Mouse (Mus musculus) granulocyte monocyte progenitor cell, adult 5-6 weeks (primary cell): ENCODE data around the gene Olfr1158. TPM values are rescaled to one million over a fixed set of nuclear protein-coding genes. Genes with fewer than 3 reads are reported as not detected.
"Not testable (repeated sequence)": the region's sequence is repeated elsewhere in the genome, so short reads cannot be mapped to it uniquely, and the experiment has no call there.

ENCODE experiments used
- ATAC-seq: replicated peaks from 2 replicates; pipeline ENCODE4 v1.8.0; 2016; ENCODE audit warnings: mild to moderate bottlenecking, moderate TSS enrichment, inconsistent platforms; ENCODE audit not compliant: poor library complexity, severe bottlenecking
- total RNA-seq, 2 experiments: library from RNA; stranded (forward) in 1 of 2; stranded (reverse) in 1 of 2; fragments of 200-712, 200-1000 nt in 1 of 2; fragments of >200 nt in 1 of 2; fragmentation: Nextera tagmentation in 1 of 2; gene quantifications; 2 replicates each; pipeline ENCODE4 v1.2.3; 2014 to 2017

Olfr1158 gene
- total RNA-seq (2014; fragmentation: Nextera tagmentation) (not detected in 2 replicates), total RNA-seq (2017) (not detected in 2 replicates)

DNA sequence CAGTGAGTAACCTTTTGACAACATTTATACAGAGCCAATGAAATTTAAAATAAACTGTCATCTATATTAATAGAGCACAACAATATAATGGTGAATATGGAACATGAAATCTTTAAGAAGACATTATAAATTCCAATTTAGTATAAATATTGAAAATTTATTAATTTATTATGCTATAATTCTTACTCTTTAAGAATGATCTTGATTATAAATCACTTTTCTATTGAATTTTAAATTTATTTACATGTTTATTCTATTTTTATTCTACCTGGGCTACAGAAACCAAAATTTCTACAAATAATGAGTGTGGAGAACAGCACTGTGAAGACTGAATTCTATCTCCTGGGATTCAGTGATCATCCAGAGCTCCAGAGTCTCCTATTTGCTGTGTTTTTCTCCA is at the start of gene Olfr1158:
Olfr1158 (plus strand) TSS at position 301 of the 400 bp plus-strand sequence.
- no peak for ATAC-seq

- ATAC-seq, result no peak
These were observed 44.9 kb upstream of the Olfr1158 start, which contains the start of gene Olfr1155 for GRCm38 (mm10) chr2:87945037-87945436. Gene Olfr1155 (minus strand): TSS chr2:87945137.

GRCm38 (mm10) chr2:87953000-87953399 is 36.9 kb upstream of the Olfr1158 start, which contains the start of gene Olfr1156:
Gene Olfr1156 (minus strand): TSS chr2:87953100.
- no peak for ATAC-seq

GRCm38 (mm10) chr2:87968199-87968598 is 21.7 kb upstream of the Olfr1158 start, which contains the start of gene Olfr1157:
Gene Olfr1157 (minus strand): TSS chr2:87968299.
- ATAC-seq, result no peak

- no peak for ATAC-seq
These were observed 15.3 kb upstream of the Olfr1158 start, which contains the start of gene Olfr74 for GRCm38 (mm10) chr2:87974563-87974962. Gene Olfr74 (minus strand): TSS chr2:87974663.

DNA sequence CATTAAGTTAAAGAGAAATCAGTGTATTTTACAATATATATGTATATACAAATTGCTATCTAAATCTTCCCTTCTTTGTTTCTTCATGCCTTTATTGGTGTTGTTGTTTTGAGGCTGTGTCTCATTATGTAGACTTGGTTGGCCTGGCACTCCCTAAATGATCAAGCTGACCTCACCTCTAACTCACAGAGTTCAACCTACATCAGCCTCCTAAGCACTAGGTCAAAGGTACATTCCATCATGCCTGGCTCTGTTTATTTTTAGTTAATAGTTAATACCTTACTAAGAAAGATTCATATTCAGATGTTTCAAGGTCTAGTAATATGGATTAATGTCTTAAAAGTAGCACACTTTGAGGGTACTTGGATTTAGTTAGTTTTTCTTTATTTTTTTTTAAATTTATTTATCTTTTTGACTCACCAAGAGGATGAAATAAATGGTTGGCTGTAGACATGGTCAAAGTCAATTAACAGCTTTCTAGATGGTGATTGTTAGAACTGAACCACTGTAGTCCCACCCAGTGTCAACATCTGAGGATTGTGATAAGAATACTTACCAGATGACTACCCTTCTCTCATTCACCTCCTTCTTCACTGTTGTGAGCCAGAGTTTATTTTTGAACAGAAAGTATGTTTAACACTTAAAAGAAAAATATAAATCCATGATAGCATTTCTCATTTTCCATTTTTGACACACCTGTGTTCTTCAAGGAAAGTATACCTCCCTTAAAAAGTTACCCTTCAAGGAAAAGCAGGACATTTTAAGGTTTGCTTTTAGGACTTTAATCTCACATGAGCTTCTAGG is 17.8 kb downstream of the Olfr1158 start, which contains the start of gene Olfr1160:
Olfr1160 (minus strand) TSS at position 754 of the 804 bp plus-strand sequence.
- no peak for ATAC-seq

DNA sequence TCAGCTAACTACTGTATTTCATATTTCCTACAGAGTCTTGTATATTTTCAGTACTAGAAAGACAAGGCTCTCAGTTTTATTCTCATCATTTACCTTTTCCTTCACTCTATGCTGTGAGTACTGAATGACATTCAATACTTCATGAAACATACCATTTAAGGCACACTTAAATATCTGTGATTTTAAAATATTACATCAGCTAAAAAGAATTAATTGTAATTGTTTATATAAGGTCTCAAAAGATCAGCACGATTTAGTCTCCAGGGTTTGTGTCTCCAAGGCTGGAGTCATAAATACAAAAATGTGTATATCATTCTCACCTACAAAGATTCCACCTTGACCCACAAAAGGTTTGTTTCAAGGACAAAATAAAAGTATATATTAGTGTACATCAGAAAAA is 32.6 kb downstream of the Olfr1158 start, which contains the start of gene Olfr1161:
Olfr1161 (plus strand) TSS at position 301 of the 400 bp plus-strand sequence.
- ATAC-seq, result not testable (repeated sequence)

DNA sequence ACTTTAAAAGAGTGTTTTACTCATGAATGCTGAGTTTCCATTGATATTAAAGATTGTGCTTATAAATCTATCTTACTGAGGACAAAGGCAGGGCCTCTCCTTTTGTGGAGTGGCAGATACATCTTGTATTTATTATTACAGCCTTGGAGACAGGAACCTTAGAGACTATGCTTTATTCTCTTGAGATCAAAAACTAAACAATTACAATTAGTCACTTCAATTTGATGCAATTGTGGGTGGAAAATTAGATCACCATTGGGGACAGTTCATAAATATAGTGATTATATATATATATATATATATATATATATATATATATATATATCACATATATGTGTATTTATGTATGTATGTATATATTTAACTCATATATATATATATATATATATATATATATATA is 47.7 kb downstream of the Olfr1158 start, which contains the start of gene Olfr73:
Olfr73 (minus strand) TSS at position 101 of the 400 bp plus-strand sequence.
- no peak for ATAC-seq

Other genes starting within 250 kb of the Olfr1158 start
- gene Olfr1140, start 246.4 kb upstream of the Olfr1158 start, total RNA-seq (2014; fragmentation: Nextera tagmentation), result not detected in 2 replicates
- gene Olfr1140, start 246.4 kb upstream of the Olfr1158 start, total RNA-seq (2017), result not detected in 2 replicates
- not detected in 2 replicates for gene Olfr1141, start 236.1 kb upstream of the Olfr1158 start, total RNA-seq (2014; fragmentation: Nextera tagmentation)
- gene Olfr1141, start 236.1 kb upstream of the Olfr1158 start, total RNA-seq (2017), result not detected in 2 replicates
- gene Olfr152, start 210.6 kb upstream of the Olfr1158 start, total RNA-seq (2014; fragmentation: Nextera tagmentation), result not detected in 2 replicates
- not detected in 2 replicates for gene Olfr152, start 210.6 kb upstream of the Olfr1158 start, total RNA-seq (2017)
- gene Olfr1143, start 189.5 kb upstream of the Olfr1158 start, total RNA-seq (2014; fragmentation: Nextera tagmentation), result not detected in 2 replicates
- gene Olfr1143, start 189.5 kb upstream of the Olfr1158 start, total RNA-seq (2017), result not detected in 2 replicates
- not detected in 2 replicates for gene Olfr1145, start 180.3 kb upstream of the Olfr1158 start, total RNA-seq (2014; fragmentation: Nextera tagmentation)
- gene Olfr1145, start 180.3 kb upstream of the Olfr1158 start, total RNA-seq (2017), result not detected in 2 replicates
- not detected in 2 replicates for gene Olfr1148, start 159.6 kb upstream of the Olfr1158 start, total RNA-seq (2014; fragmentation: Nextera tagmentation)
- gene Olfr1148, start 159.6 kb upstream of the Olfr1158 start, total RNA-seq (2017), result not detected in 2 replicates
- gene Olfr1150-ps1, start 146.1 kb upstream of the Olfr1158 start, total RNA-seq (2014; fragmentation: Nextera tagmentation), result not detected in 2 replicates
- not detected in 2 replicates for gene Olfr1150-ps1, start 146.1 kb upstream of the Olfr1158 start, total RNA-seq (2017)
- gene Olfr1151, start 134.3 kb upstream of the Olfr1158 start, total RNA-seq (2014; fragmentation: Nextera tagmentation), result not detected in 2 replicates
- not detected in 2 replicates for gene Olfr1151, start 134.3 kb upstream of the Olfr1158 start, total RNA-seq (2017)
- gene Olfr1152, start 123.6 kb upstream of the Olfr1158 start, total RNA-seq (2014; fragmentation: Nextera tagmentation), result not detected in 2 replicates
- gene Olfr1152, start 123.6 kb upstream of the Olfr1158 start, total RNA-seq (2017), result not detected in 2 replicates
- not detected in 2 replicates for gene Olfr1153, start 95.2 kb upstream of the Olfr1158 start, total RNA-seq (2014; fragmentation: Nextera tagmentation)
- not detected in 2 replicates for gene Olfr1153, start 95.2 kb upstream of the Olfr1158 start, total RNA-seq (2017)
- not detected in 2 replicates for gene Olfr1154, start 84.9 kb upstream of the Olfr1158 start, total RNA-seq (2014; fragmentation: Nextera tagmentation)
- gene Olfr1154, start 84.9 kb upstream of the Olfr1158 start, total RNA-seq (2017), result not detected in 2 replicates
- not detected in 2 replicates for gene Olfr1155, start 45.0 kb upstream of the Olfr1158 start, total RNA-seq (2014; fragmentation: Nextera tagmentation)
- not detected in 2 replicates for gene Olfr1155, start 45.0 kb upstream of the Olfr1158 start, total RNA-seq (2017)
- gene Olfr1156, start 37.0 kb upstream of the Olfr1158 start, total RNA-seq (2014; fragmentation: Nextera tagmentation), result not detected in 2 replicates
- gene Olfr1156, start 37.0 kb upstream of the Olfr1158 start, total RNA-seq (2017), result not detected in 2 replicates
- not detected in 2 replicates for gene Olfr1157, start 21.8 kb upstream of the Olfr1158 start, total RNA-seq (2014; fragmentation: Nextera tagmentation)
- not detected in 2 replicates for gene Olfr1157, start 21.8 kb upstream of the Olfr1158 start, total RNA-seq (2017)
- gene Olfr74, start 15.4 kb upstream of the Olfr1158 start, total RNA-seq (2014; fragmentation: Nextera tagmentation), result not detected in 2 replicates
- not detected in 2 replicates for gene Olfr74, start 15.4 kb upstream of the Olfr1158 start, total RNA-seq (2017)
- gene Olfr1160, start 18.2 kb downstream of the Olfr1158 start, total RNA-seq (2014; fragmentation: Nextera tagmentation), result not detected in 2 replicates
- not detected in 2 replicates for gene Olfr1160, start 18.2 kb downstream of the Olfr1158 start, total RNA-seq (2017)
- not detected in 2 replicates for gene Olfr1161, start 32.7 kb downstream of the Olfr1158 start, total RNA-seq (2014; fragmentation: Nextera tagmentation)
- gene Olfr1161, start 32.7 kb downstream of the Olfr1158 start, total RNA-seq (2017), result not detected in 2 replicates
- not detected in 2 replicates for gene Olfr73, start 47.6 kb downstream of the Olfr1158 start, total RNA-seq (2014; fragmentation: Nextera tagmentation)
- not detected in 2 replicates for gene Olfr73, start 47.6 kb downstream of the Olfr1158 start, total RNA-seq (2017)
- gene Olfr1162, start 61.0 kb downstream of the Olfr1158 start, total RNA-seq (2014; fragmentation: Nextera tagmentation), result not detected in 2 replicates
- not detected in 2 replicates for gene Olfr1162, start 61.0 kb downstream of the Olfr1158 start, total RNA-seq (2017)
- gene Olfr1163, start 81.7 kb downstream of the Olfr1158 start, total RNA-seq (2014; fragmentation: Nextera tagmentation), result not detected in 2 replicates
- gene Olfr1163, start 81.7 kb downstream of the Olfr1158 start, total RNA-seq (2017), result not detected in 2 replicates
- gene Olfr1164, start 103.9 kb downstream of the Olfr1158 start, total RNA-seq (2014; fragmentation: Nextera tagmentation), result not detected in 2 replicates
- gene Olfr1164, start 103.9 kb downstream of the Olfr1158 start, total RNA-seq (2017), result not detected in 2 replicates
- gene Olfr1166, start 138.2 kb downstream of the Olfr1158 start, total RNA-seq (2014; fragmentation: Nextera tagmentation), result not detected in 2 replicates
- gene Olfr1166, start 138.2 kb downstream of the Olfr1158 start, total RNA-seq (2017), result not detected in 2 replicates
- not detected in 2 replicates for gene Olfr1167, start 165.1 kb downstream of the Olfr1158 start, total RNA-seq (2014; fragmentation: Nextera tagmentation)
- not detected in 2 replicates for gene Olfr1167, start 165.1 kb downstream of the Olfr1158 start, total RNA-seq (2017)
- gene Olfr1168, start 191.8 kb downstream of the Olfr1158 start, total RNA-seq (2014; fragmentation: Nextera tagmentation), result not detected in 2 replicates
- not detected in 2 replicates for gene Olfr1168, start 191.8 kb downstream of the Olfr1158 start, total RNA-seq (2017)
- gene Olfr1170, start 238.2 kb downstream of the Olfr1158 start, total RNA-seq (2014; fragmentation: Nextera tagmentation), result not detected in 2 replicates
- gene Olfr1170, start 238.2 kb downstream of the Olfr1158 start, total RNA-seq (2017), result not detected in 2 replicates